Mouse (Mus musculus): ENCODE results near the gene Pxk.

DNA sequence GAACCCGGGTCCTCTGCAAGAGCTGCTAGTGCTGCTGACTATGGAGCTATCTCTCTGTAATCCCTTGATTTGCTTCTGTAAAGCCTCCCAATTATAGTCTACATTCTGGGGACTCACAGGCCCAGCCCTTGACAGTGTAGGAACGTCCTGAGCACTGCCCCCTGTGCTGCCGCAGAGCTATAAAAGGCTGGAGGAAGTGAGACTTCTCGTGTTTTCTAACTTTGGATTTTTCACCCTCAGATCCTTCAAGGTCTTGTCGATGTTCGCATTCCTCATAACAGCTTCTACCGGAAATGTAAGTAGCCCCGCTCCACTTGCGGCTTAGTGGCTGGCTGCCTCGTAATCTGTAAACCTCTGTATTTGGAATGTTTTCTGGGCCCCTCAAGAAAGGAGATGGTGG lies 48.7 kb upstream of the Pxk start:
- TF ChIP-seq POLR2AphosphoS2 (IDR thresholded peaks at IDR 0.05; ENCODE audit: insufficient read length, low read depth): no peak
- TF ChIP-seq POLR2A (IDR thresholded peaks at IDR 0.05; ENCODE audit: insufficient read length, low read depth): no peak
- TF ChIP-seq MYOG (IDR thresholded peaks at IDR 0.05; ENCODE audit: control insufficient read depth in 1 of 3, insufficient read depth in 1 of 3, insufficient read length in 2 of 3, low read depth in 2 of 3): no peak
- TF ChIP-seq REST (IDR thresholded peaks at IDR 0.05; ENCODE audit: insufficient read depth, insufficient read length): no peak
